Mouse (Mus musculus) gastrocnemius, adult 8-10 months (tissue): ENCODE data around the gene Megf9. TPM values are rescaled to one million over a fixed set of nuclear protein-coding genes. Genes with fewer than 3 reads are reported as not detected.
A peak's percentile ranks its signal among the peaks of the same experiment; 100 is the strongest.

Experiments used
- DNase-seq, 2 experiments: peaks; one replicate each; pipeline ENCODE4 v3.0.0; 2022; ENCODE audit warnings: low spot score in 2 of 2
- total RNA-seq, 4 experiments: library from RNA; stranded (reverse); gene quantifications; 2 replicates each; pipeline ENCODE4 v1.2.4; 2022

The Megf9 gene
- total RNA-seq, 4 experiments from 2014 or later, result 2.7 to 3.9 (median 3.3) TPM

DNA sequence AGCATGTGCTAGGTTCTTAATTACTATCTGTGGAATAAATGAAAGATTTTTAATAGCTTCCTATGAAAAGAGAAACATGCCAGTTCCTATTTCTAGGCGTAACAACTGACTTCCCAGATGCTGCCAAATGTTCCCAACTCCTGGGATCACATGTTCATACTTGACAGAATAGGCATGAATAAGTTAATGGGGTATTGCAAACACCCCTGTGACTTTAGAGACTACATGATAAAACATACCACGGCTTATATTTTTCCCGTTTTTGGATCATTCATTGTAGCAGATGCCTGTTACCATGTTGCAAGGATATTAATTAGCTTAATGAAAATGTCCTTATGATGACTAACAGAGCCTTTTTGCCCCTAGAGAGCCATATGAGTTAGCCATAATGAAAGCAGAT is 88.0 kb downstream of the Megf9 start:
- no peak for DNase-seq

DNA sequence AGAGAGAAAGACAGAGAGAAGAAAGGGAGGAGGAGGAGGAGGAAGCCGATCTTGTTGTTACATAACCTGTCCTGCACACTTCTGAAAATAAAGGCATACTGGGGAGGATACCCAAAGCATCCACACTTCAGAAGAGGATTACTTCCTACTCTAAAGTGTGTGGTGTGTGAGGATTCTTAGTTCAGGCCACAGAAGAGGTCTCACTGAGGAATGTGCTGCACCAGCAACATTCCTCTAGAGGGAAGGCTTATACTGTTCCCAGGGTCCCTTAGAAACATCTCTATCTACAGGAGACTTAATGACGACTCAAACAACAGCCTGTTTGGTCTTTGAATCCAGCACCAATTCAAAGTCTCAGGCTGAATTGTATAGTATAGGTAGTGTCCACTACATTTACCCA is 114.6 kb downstream of the Megf9 start:
- DNase-seq, result no peak

DNA sequence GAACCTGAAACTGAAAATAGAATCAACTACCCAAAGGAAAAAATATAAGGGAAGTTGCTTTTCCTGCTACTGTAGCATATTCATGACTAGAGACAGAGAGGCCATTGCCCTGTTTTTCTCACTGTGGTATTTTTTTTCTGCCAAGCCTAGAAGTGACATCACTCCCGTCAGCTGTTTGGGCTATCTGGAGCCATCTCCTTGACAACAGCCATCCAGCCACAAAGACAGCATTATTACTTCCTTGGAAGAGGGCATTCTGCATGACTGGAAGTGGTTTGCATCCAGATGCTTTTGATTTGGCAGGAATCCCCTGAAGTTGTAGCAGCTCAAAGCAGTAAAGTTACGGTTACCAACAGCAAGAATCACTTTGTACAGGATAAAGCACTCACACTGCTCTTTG is 122.7 kb downstream of the Megf9 start:
- no peak for DNase-seq

DNA sequence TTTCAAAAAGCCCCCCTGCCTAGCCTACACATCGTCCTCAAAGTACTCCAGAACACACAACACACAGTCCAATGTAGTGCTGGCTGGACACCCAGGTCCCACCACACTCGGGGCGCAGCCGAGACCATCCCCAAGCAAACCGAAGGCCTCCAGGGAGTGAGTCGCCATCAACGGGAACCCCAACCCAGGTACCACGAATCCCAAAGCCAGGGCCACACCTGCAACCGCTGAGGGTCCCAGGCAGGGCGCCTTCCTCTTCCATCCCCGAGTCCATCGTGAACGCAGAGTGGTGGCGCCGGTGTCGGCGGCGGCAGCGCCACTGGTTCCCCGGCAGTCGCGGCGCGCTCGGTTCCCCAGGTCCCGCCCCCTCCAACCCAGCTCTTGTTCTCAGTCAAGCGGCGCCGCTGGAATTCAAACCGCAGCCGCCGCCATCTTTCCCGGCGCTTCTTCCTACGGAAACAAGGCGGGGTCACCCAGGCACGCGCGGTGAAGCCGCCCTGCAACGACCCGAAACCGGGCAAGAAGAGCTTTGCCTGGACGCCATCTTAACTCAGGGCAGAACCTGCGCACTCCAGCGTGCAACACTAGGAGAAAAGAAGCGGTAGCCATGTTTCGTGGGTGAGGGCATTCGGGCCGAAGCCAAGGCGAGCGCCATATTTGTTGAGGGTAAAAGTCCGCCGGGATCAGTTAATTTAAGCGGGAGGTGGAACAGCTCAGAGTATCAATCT is 124.6 kb downstream of the Megf9 start, which contains the start of gene Cdk5rap2:
Gene Cdk5rap2, minus strand, starts transcription at position 450 of the 728 bp plus-strand sequence.
- DNase-seq, result peak; percentile 91 to 95

DNA sequence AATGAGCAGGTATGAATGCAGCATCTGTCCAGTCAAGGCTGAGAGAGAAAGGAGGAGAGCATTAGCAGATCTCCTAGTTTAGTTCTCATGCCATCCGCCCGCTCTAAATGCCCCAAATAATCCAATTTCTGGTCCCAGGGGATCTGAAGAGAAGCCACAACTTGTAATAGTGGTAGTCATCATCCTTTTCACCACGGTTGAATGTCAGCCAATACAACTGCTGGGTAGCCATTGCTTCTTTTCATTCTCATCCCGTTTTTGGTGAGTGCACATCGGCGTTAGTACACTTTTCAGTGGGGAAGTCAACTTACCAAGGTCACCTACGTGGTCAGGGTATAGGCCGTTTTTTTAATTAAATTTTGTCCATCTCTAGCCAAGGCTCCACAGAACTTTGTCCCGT is 125.3 kb downstream of the Megf9 start:
- DNase-seq, result no peak

DNA sequence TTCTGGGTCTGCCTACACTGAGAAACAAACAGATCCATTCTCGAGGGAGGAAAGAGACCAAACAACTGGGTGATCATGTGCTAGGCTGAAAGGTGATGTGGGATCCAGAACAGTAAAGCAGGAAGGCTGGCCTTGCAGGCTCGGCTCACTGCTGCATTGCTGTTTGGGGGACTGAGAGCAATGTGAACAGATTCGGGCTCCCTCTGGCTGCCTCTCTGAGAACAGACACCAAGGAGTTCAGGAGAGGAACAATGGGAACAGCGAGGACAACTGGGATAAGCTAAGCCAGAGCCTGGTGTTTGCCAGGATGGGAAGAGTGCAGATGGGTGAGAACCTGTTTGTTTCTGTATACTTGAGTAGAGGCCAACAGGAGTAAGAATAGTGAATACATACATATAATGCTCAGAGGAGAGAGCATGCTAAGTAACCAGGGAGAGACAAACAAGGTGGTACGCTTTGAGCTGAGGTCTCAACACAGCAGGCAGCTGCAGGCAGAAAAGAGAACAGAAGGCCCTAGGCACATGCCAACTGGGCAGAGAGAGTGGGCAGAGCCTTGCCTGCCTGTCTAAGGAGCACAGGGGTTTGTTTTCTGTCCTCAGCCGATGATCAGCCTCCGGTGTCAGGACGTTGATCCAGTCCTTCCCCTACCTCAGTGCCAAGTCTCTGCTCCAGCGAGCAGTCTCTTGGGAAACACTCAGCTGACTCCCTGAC is 132.5 kb downstream of the Megf9 start:
- DNase-seq, result peak in 1 of 2 experiments; percentile 15

DNA sequence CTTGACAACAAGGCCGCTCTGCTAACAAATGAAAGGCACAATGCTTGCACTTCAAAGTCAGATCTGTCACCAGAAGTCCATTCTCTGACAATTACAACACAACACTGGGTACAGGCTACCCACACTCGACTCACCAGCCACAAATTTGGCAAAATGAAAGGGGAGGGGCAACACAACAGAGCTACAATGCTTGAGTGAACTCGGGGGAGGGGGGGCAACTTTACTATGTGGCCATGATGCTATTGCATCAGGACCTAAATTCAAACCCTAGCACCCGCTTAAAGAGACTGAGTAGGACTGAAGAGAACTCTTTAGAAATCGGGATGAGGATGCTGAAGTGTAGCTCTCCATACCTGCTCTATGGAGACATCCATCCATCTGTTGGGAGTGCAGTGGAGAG is 135.3 kb downstream of the Megf9 start:
- DNase-seq, result no peak

DNA sequence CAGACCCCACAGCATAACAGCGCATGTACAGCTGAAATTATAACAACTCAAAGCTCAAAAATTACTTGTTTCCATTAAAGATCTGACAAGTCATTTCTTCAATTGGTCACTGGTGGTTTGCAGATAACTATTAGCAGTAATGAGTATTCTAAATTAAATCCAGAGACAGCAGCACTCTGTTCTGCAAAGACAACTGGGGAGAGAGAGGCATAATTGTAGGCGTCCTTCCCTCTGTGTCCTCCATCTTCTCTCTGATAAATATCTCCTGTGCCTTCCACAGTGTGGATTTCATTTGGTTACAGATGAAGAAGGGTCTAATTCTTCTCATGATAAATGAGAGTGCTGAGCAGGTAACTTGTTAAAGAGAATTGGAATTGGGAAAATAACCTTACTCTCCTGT is 135.7 kb downstream of the Megf9 start:
- no peak for DNase-seq

GRCm38 (mm10) chr4:70398088-70398487 is 136.7 kb downstream of the Megf9 start:
- DNase-seq, result no peak

GRCm38 (mm10) chr4:70396701-70397100 is 138.1 kb downstream of the Megf9 start:
- no peak for DNase-seq

DNA sequence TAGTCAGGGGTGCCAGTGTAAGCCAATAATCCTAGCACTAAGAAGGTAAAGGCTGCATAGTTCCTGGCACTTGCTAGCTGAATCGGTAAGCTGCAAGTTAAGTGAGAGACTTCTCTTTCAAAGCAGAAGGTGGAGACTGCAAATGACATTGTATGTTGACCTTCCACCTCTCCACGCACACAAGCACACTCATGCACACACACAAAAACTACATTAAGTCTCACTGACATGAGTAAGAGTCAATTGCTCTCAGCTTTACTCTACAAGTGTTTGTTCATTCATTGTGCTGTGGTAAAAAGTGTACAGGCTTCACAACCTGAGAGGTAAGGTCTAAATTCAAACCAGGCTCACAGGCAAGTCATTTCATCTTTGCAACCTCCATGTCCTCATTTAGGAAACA is 140.1 kb downstream of the Megf9 start:
- no peak for DNase-seq

DNA sequence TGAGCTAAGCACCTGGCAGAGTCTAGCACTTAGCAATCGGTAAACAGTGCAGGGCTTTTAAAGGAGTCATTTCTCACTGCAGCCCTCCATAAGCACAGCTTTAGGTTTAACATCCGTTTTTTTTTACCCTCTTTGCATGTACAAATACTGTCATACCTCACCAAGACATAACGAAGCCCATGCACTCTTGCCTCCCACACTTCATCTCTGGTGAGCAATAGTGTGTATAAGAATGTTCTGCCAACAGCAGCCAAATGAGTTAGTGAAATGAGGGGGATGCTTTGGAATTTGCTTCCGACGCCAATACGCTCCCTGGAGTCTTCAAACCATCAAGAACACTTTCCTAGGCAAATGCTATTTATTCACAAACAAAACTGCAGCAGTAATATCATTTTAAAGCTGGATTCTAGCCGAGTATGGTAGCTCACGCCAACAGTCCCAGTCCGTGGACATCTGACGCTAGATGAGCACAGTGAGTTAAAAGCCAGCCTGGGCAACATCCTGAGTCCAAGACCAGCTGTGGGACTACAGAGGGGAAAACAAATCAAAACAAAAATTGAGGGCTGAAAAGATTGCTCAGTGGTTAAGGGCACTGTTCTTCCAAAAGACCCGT is 142.9 kb downstream of the Megf9 start:
- DNase-seq, result peak in 1 of 2 experiments; percentile 13

DNA sequence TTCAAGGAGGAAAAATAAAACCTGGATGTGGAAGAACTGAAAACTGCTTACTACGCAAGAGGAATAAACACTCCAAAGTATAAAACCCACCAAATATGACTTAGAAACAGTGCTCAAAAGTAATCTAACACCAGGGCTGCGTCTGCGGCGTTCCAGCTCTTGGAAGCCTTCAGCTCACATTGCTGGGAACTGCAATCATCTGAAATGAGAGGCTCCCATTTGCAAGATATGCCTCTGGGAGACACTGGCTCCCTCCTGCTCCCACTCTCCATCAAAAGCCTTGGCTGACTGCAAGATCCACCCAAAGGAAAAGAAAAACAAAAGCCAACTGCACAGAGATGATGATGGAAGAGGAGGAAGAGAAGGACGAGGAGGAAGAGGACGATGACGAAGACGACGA is 143.7 kb downstream of the Megf9 start:
- DNase-seq, result peak in 1 of 2 experiments; percentile 29

DNA sequence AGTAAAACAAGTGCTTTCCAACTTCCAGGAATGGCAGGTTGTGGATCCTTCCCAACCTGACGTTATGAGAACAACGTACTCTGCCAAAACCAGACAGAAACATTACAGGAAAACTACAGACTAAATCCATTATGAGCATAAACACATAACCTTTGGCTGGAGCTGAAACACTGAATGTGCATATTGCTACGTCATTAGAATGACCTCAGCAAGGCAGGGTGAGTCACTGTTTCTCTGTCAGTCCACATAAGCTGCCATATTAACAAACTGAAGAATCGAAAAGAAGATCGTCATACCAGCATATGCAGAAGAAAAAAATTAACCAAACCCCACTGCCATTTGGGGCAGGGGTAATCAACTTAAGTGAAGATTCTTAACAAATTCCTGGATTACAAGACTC is 148.6 kb downstream of the Megf9 start:
- DNase-seq, result no peak

GRCm38 (mm10) chr4:70377359-70377758 is 157.4 kb downstream of the Megf9 start:
- DNase-seq, result no peak

Other genes with a start within 250 kb of the Megf9 start
- 1 to 10 TPM; 7.0 to 8.9 (median 7.8) TPM for gene Cdk5rap2, start 124.6 kb downstream of the Megf9 start, total RNA-seq